Mouse (Mus musculus): Measurements from ENCODE around the gene Ndufs5. TPM values are rescaled to one million over a fixed set of nuclear protein-coding genes. Genes with fewer than 3 reads are reported as not detected.

Ndufs5 gene
- total RNA-seq, 2 experiments from 2014 or later: 178 to 208 TPM

DNA sequence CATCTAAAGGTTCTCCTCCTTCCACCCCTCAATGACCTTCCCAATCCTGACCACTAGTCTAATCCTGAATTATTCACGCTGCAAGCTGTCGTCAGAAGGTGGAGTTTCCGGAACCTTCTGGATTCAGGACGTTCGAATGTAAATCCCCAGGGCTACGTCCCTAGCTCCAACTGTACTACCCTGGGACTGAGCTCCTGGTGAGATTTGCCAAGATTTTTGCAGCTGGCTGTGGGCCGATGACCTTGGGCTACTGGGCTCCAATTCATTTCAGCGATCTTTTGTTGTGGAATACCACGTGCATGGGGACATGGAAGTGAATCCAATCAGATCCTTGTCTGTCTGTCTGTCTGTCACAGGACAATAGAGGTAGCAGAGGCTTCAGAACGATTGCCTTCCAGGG is 27.7 kb downstream of the Ndufs5 start:
- no peak for DNase-seq (ENCODE audit: low spot score in 2 of 2)

DNA sequence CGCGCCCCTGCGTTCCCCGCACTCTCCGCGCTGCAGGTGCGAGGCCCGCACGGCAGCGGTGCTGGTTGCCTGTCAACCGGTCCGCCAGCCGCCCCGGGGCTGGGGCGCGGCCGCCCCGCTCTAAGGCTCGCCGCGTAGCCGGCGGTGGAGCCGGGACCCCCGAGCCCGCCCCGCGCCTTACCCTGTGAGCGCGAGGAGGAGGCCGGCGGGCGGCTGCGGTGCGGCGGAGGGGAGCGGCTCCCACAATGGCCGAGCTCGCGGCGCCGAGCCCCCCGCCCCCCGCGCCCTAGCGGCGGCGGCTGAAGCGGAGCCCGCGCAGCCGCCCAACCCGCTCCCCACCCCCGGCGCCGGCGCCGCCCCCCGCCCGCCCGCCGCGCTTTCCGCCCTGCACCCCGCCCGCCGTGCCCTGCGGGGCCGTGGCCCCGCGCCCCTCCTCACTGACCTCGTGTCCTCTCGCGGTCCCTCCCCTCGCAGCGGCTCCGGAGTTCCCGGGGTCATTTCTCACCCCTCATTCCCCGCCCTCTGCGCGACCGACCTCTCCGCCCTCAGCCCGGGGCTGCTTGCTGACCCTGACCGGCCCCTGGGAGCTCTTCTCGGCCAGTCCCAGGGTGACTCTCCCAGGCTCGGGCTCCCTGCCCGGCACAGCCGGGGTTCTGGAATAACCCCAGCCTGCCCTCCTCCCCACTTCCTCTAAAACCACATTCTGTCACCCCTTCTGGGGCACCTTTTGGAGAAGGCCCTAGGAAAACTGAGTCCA is 30.8 kb downstream of the Ndufs5 start:
- DNase-seq (ENCODE audit: low spot score in 2 of 2): peak in 1 of 2 experiments; percentile 46

DNA sequence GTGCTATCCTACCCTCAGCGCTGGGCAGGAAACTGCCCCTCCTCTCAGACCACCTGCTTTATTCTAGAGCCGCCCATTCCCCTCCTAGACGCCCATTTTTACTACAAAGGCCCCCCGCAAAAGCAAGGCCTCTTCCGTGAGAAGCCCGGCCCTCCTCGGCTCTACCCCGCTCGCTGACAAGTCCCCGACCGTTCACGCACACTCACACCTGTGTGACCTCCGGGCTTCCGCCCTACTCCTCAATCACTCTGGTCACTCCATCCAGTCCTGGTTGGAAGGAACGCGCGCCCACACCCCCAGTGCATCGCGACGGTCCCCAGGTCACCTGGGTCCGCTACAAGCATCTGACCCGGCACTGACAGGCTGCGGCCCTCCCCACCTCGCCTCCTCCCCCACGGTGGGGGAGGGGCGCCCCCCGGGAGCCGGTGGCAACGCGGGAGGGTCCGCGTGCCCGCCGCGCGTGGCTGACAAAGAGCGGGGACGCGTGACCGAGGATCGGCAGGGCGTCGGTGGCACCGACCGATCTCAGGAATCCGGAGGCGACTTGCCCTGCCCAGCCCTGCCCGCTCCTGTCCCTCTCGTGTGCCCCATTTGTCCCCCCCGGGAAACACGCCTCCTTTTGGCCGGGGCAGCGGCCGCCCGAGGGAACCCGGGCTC is 31.5 kb downstream of the Ndufs5 start:
- DNase-seq (ENCODE audit: low spot score in 2 of 2): peak in 1 of 2 experiments; percentile 42

DNA sequence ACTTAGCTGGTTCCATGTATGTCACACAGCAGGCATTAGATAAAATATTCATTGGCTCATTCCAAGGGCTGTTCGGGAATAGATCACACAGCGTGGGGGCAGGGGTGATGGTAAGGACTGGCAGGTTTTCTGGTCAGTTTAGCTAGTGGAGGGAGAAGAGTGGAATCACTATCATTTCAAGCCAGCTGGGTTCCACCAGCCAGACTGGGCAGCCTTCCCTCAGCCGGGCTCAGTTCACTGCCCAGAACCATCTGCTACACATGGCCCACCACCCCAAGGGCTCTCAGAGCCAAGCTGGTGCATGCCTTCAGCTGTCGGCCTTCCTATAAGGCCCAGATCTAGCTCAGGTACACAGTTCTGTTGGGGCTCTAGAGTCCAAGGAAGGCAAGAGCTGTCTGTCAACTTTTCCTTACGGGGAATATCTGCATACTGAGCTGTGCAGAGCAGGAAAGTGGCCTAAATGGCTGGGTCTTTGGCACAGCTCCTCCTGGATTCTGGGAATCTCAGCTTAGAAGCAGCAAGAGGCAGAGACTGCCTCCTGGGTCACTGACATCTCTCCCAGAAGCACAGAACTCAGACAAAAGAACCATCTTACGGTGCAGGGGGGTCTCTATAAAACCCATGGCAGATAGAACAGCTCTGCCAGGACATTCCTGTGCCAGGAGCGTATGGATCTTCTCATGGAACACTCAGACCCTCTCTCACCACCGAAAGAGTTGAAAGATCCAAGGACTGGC is 32.3 kb downstream of the Ndufs5 start:
- DNase-seq (ENCODE audit: low spot score in 2 of 2): peak in 1 of 2 experiments; percentile 57

DNA sequence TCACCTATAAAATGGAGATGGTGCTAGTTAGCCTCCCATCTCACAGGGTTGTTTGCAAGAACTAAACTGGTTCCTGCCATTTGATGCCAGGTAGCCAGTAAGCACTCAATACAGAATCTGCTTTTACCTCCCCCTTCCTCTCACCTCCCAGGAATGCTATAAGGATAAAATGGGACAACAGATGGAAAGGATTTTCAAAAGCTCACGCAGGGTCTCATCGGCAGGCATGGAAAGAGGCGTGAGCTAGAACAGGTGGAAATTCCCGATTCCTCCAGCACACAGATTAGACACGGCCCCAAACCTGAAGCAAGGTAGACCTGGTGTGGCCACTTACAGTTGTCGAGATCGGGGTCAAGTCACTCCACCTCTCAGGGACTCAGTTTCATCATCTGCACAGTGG is 33.0 kb downstream of the Ndufs5 start:
- no peak for DNase-seq (ENCODE audit: low spot score in 2 of 2)

DNA sequence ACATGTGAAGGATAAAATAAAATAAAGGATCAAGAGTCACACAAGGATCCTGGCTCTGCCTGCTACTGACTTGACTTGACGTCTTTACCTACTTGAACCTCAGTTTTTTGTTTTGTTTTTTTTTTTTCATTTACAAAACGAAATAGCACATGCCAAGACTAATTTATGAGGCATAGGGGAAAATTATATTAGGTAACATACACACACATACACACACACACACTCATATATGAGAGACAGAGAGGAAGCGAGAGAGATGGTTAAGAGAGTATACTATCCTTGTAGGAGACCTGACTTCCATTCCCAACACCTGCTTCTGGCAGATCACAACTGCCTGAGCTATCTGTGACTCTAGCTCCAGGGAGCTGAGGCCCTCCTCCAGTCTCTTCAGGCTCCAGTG is 33.7 kb downstream of the Ndufs5 start, which contains the start of gene Macf1:
TSS of gene Macf1 (minus strand) at position 101 of the 400 bp plus-strand sequence.
- no peak for DNase-seq (ENCODE audit: low spot score in 2 of 2)

DNA sequence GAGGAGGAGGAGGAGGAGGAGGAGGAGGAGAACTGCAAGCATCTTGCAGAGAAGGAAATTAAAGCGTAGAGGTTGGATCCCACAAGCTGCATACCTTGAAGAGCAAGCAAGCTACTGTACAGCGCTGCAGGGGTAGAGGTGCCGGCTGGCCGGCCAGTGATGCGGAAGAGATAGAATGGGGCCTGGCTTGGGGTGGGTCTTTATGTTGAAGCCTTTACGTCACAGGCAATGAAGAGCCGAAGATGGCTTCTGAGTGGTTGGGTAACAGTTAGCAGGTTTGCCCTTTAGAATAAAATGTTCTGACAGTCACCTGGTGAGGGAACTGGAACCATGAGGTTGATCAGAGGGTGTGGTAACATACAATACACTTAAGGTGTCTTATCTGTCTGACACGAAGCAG is 35.7 kb downstream of the Ndufs5 start:
- no peak for DNase-seq (ENCODE audit: low spot score in 2 of 2)

DNA sequence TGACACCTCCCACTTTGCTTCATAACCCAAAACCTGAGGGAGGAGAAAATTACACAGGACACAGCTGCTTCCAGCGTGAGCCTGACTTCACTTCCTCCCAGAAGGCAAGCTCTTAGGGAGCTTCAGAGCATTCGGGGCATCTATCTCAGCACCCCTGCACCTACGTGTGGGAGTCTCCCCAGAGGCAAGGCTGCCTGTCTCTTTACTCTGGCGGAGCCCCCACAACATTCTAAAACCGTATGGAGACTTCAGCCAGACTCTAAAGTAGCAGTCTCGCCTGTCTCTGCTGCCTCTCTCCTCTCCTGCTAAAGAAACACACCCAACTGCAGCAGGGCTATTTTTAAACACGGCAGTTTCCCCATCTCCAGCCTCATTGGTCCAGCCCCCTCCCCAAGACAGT is 37.0 kb downstream of the Ndufs5 start:
- DNase-seq (ENCODE audit: low spot score in 2 of 2): no peak

DNA sequence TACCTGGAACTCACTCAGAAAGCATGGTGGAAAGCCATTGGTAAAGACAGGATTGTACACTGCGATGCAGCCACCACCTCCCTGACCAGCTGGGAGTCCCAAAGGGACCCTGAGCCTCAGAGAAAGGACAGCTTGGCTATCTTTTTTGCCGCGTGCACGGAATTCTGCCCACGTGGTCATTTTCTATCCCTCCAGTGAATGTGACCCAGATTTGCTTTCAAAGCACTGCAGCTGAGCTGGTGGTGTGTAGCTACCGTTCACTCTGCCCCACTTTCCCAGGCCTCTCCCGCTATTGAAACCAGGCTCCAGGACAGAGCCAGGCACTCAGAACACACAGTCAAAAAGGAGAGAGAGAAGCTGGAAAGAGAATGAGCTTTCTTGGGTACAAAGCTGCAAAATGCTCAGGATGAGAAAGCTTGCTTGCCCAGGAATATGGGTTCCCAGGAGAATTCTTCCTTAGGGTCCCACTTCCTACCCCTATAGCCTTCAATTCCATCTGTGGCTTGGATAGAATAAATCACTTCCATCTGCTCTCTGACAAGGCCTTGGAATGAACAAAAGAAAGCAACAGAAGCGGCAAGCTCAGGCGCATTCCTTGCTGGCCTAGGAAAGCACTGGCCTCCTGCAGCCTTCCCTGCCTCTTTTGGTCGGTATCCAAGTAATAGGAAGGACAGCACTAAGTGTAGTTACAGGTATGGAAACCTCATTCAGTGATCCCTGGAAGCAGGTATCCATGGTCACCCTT is 40.8 kb downstream of the Ndufs5 start:
- DNase-seq (ENCODE audit: low spot score in 2 of 2): peak; percentile 45 to 68

DNA sequence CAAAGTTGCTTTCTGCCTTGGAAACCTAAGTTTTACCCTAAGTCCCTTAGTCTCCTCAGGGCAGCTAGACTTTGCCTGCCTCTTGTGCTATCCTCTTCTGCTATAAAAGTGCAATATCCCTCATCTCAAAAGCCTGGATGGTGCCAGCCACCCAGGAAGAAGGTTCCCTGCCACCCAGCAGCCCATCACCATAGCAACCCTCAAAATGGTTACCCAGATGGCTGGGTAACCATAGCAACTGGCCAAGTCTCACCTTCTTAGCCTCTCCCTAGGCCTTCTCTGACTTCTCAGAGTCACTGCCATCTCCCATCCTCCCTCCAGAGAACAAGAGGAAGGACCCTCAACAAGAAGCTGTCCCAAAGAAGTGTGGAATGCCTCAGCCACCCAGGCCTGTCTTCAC is 47.4 kb downstream of the Ndufs5 start:
- peak; percentile 36 to 63 for DNase-seq (ENCODE audit: low spot score in 2 of 2)

DNA sequence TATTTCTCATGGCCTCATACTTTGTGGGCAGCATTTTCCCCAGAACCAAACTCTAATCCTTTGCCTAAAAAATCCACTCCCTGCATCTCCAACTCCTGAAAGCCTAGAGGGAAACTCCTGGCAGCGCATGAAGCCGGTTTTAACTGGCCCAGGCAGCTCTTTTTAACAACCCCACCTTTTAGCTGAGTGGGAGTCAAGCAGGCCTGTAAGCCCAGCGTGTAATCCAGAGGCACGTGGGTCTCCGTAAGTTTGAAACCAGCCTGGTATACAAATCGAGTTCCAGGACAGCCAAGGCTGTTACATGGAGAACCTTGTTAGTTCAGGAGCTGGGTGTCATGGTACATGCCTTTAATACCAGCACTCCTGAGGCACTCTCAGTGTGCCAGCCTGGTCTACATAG is 48.3 kb downstream of the Ndufs5 start:
- DNase-seq (ENCODE audit: low spot score in 2 of 2): no peak

DNA sequence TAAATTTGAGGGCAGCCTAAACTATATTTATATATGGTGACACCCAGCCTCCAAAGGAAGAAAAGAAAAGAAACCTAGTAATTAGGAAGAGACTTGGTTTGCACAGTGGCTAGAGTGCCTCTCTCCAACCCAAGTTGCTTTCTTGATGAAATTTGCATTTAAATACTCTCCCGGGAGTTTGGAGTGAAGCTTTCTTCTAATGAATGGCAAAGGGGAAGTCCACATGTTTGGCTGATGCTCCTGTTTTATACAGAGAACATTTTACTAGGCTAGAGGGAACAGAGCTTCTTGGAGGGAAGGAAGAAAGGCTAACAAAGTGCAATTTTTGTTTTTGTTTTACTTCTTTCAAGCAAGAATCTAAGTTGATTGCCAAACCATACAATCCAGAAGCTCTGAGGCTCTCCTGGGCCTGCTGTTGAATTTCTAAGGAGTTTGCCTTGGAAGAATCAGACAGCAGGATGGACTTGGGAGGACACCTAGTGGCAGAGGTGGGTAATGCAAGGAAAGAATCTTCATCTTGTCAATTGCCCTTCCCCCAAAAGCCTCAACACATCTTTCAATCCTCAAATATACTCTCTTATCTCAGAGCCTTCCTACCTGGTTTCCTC is 50.6 kb downstream of the Ndufs5 start:
- DNase-seq (ENCODE audit: low spot score in 2 of 2): peak; percentile 82 to 92

DNA sequence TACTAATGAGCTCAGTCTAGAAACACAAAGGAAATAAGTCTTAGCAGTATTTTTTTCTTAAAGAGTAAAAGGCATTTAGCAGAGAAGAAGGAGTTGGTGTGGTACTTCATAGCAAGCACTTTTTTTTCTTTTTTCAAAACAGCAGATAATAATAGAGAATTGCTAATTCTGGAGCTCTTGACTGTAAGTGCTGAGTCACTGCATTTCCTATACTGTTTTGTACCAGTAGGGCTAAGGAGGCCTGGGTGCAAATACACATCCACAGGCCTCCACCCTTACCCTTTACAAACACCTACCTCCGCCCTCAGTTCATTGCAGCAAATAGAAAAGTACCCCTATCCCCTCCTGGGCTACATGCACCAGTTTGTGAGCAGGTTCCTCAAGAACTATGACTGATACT is 51.5 kb downstream of the Ndufs5 start:
- DNase-seq (ENCODE audit: low spot score in 2 of 2): no peak

DNA sequence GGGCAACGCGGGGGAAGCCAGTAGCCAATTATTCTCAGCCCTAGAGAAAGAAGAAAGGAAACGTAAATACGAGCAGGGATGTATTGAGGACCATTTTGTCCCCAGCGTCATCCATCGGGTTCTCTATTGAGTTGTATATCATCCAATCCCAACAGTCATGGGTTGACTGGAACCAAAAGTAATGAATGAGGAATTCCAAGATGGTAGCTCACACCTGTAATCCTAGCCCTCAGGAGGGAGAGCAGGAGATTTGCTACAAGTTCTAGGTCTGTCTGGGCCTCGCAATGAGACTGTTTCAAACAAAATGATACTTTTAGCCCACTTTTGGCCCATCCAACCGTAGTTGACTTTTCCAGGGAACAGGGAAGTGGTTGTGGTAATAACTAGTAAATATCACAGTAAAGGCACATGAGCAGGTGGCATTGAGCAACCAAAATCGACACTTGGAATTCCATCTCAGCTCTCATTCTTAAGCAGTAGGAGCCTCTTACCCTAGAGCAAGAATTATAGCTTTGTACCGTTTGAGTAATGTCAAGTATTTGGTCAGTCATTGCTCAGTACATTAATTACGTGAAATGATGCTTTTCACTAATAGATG is 52.2 kb downstream of the Ndufs5 start:
- no peak for DNase-seq (ENCODE audit: low spot score in 2 of 2)

DNA sequence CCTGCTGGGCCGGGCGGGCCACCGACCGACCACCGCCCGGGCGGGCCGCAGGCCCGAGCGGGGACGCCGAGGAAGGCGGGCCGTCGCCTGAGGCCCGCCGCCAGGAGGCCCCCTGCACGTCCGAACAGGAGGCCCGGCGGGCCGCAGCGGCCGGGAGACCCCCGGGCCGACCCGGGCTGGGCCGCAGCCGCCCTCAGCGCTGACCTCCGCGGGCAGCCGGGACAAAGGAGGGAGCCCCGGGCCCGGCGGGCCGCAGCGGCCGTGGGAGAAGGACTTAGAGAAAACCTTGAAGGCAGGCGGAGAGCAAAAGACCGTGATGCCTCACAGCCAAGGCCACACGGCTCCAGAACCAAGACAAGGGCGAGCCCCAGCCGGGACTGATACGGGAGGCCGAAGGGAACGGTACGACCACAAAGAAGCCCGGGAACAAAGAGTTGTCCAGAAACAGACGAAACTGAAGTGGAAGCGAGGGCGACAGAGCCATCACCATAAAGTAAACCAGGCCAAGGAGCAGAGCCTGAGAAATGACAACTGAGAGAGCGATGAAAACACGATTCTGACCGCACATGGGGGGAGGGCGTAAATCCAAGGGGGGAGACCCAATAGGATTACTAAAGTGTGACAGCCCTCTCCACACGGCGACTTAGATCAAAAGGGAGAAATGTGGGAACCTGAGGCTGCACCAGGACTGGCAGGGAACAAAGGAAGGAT is 52.9 kb downstream of the Ndufs5 start:
- DNase-seq (ENCODE audit: low spot score in 2 of 2): peak in 1 of 2 experiments; percentile 27

DNA sequence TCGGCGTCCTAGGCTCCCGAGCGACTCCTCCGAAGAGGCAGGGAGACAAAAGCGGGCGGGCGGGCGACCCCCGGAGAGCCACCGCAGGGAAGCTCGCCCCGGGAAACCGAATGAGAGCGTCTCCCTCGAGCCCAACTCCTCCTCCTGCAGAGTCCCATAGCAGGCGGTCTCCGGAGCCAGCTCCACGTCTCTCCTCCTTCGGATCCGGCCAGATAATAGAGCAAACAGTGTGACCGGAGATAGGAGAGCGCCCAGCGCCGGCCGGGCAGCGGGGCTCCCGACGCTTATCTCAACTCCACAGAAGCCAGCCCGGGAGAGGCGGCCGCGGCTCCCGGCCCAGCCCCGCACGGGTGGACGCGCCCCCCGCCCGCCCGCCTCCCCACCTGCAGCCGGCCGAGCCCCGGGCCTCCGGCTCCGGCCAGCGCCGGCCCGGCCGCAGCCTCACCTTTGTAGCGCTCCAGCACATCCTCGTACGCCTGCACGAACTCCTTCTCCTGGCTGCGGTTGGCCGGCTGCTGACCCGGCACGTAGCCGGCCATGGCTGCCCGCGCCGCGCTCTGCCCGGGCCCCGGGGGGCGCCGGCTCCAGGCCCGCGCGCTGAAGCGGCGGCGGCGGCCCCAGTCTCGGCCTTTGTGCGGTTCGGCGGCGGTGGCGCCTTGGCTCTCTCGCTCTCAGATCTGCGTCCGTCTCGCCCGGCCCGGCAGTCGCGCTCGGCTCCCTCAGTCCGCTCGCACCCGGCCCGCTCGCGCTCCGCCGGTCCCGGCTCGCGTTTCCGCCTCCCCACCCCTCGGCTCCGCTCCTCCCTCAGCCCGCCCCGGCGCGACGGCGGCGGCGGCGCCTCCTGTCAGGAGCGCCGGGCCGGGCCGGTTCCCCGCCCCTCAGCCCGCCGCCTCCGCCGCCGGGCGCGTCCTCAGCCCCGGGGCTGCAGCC is 53.7 kb downstream of the Ndufs5 start:
- DNase-seq (ENCODE audit: low spot score in 2 of 2): peak; percentile 48 to 49

DNA sequence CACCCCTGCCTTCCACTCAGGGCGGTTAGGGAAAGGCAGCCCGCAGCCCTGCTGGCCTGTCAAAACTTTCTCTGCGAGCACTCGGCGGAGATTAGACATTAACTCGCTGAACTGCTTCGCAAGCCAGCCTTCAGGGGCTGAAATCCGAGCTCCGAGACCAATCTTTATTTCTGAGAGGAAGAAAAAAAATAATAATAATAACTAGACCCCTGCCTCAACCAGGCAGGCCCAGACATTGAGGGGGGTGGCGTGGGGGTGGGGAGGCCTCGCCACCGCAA is 54.4 kb downstream of the Ndufs5 start:
- DNase-seq (ENCODE audit: low spot score in 2 of 2): no peak

DNA sequence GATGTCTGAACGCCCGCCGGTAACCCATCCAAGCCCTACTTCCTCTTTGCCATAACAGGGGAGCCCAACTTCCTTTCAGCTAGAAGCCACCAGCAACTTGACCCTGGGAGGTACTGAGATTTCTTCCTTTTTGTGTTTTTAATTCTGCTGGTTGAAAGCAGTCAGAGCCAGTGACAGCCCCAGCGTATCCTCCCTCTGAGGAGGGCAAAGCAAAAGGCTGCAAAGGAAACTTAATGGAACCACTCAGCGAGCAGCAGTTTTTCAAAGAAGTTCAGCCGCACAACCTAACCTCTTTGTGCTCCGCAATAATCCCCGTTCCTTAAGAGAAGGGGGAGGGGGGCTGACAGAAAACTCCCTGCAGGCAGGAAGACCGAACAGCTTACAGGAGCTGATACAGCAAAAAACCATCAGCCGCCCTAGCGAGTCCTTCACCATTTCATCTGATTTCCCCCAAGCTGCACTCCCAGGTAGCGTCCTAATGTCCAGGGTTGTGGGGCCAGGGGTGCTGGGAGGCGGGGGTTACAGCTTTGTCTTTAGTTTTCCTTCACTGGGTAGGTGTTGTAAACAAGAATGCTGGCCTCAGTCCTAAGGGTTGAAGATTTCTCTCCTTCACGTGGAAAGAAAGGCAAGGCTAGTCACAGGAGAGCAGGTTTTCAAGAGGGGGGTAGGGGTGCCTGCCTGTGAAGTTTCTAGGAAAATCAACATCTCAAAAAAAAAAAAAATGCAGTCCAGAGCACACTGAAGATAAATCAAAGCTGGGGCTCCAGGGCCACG is 54.9 kb downstream of the Ndufs5 start:
- no peak for DNase-seq (ENCODE audit: low spot score in 2 of 2)

All from layer of hippocampus, postnatal 14 days (tissue).